Mouse (Mus musculus) hindbrain, embryonic 10.5 days (tissue): ENCODE data around the gene Kng1. TPM values are rescaled to one million over a fixed set of nuclear protein-coding genes. Genes with fewer than 3 reads are reported as not detected.

Source experiments
- DNase-seq: peaks from one replicate; pipeline ENCODE4 v3.0.0-alpha.2; 2017; ENCODE audit warnings: low spot score
- H3K27ac ChIP-seq: fragments of 300-500 bp; sonication (generic); 2 replicates; pipeline ENCODE4 v1.5.1; 2016; ENCODE audit warnings: mild to moderate bottlenecking, moderate library complexity
- H3K27me3 ChIP-seq: fragments of 300-500 bp; sonication (generic); 2 replicates; pipeline ENCODE4 v1.6.1; 2016; ENCODE audit warnings: mild to moderate bottlenecking; ENCODE audit not compliant: poor library complexity, insufficient read depth, severe bottlenecking
- H3K36me3 ChIP-seq: fragments of 300-500 bp; sonication (generic); 2 replicates; pipeline ENCODE4 v1.6.1; 2016; ENCODE audit warnings: mild to moderate bottlenecking, moderate library complexity
- H3K4me1 ChIP-seq: fragments of 300-500 bp; sonication (generic); replicated peaks from 2 replicates; pipeline ENCODE4 v1.6.1; 2016; ENCODE audit warnings: mild to moderate bottlenecking
- H3K4me3 ChIP-seq: fragments of 300-500 bp; sonication (generic); 2 replicates; pipeline ENCODE4 v1.5.1; 2016; ENCODE audit warnings: mild to moderate bottlenecking, moderate library complexity
- H3K9me3 ChIP-seq: fragments of 300-500 bp; sonication (generic); 2 replicates; pipeline ENCODE4 v1.6.1; 2016; ENCODE audit warnings: mild to moderate bottlenecking, moderate library complexity
- WGBS: fragments of 180-500 bp; shearing (Covaris S2); methylation state at CpG from one replicate; pipeline ENCODE4 v1.1.7; 2016; 5-methylcytosine and 5-hydroxymethylcytosine counted together
- polyA plus RNA-seq: library from polyadenylated mRNA; unstranded; fragments of >200 nt; fragmentation: Nextera tagmentation; extraction: Ambion mirVana; gene quantifications from 2 replicates; pipeline ENCODE4 v1.2.1, GENCODE M21; 2016

The Kng1 gene
- polyA plus RNA-seq, 1 experiment from 2014 or later = not detected

DNA sequence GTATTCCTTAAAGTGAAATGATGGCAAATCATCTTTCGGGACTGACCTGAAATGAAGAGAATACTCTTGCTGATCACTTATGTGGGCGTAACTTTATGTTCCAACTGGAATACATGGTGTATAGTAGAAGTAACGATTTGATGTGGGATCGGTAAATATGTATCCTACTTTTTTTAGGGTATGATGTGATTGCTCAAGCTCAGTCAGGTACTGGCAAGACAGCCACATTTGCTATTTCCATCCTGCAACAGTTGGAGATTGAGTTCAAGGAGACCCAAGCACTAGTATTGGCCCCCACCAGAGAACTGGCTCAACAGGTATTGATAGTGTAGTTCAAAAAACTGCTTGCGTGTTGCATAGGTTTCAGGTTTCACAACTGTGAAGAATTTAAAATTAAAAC, 51.3 kb downstream of the Kng1 start:
- Histone ChIP-seq H3K27me3 (no peaks in the 10 kb centered on the region), H3K4me3 (peak overlapping the region; percentile 98), H3K36me3 (peaks cover 56% of the 10 kb centered on the region), H3K9me3 (no peaks in the 10 kb centered on the region), H3K27ac (peak overlapping the region; percentile 99), H3K4me1 (peaks cover 21% of the 10 kb centered on the region)
- DNase-seq = no peak
- 9% methylated on average over 5 of the region's 5 CpGs for WGBS

DNA sequence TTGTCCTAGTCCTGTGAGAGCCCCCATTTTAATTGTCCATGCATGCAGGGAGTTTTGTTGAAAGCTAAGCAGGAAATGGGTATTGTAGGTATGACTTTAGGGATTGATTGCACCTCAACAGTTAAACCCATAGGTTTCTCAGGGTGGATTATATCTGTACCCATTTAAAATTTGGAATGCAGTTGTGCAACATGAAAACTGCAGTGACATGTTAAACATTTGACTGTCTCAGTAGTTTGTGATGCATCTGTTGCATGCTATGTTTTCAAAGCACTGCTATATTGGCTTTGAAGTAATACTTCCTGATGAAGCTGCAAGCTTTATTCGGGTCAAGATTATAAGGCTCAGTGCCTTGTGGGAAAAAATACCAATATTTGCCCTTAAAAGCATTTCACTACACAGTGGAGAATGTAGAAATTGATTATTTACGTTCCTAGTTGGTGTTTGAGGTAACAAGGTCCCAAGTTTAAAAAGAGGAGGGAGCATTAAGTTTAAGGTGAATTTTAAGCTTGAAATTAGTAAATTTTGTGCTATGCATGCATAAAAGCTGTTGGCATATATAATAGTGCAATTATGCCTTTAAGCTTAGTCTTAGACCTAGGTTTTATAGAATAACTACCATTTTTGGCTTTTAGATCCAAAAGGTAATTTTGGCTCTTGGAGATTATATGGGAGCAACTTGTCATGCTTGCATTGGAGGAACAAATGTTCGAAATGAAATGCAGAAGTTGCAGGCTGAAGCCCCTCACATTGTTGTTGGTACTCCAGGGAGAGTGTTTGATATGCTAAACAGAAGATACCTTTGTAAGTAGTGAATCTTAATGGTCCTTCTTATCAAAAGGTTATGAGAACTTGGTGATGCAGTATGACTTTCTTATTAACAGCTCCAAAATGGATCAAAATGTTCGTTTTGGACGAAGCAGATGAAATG, 52.0 kb downstream of the Kng1 start:
- DNase-seq = no peak
- Histone ChIP-seq H3K9me3 (no peaks in the 10 kb centered on the region), H3K36me3 (peaks cover 62% of the 10 kb centered on the region), H3K27me3 (no peaks in the 10 kb centered on the region), H3K27ac (peak overlapping the region; percentile 99), H3K4me3 (peak overlapping the region; percentile 98), H3K4me1 (peaks cover 21% of the 10 kb centered on the region)
- 67% methylated on average over 5 of the region's 5 CpGs for WGBS

DNA sequence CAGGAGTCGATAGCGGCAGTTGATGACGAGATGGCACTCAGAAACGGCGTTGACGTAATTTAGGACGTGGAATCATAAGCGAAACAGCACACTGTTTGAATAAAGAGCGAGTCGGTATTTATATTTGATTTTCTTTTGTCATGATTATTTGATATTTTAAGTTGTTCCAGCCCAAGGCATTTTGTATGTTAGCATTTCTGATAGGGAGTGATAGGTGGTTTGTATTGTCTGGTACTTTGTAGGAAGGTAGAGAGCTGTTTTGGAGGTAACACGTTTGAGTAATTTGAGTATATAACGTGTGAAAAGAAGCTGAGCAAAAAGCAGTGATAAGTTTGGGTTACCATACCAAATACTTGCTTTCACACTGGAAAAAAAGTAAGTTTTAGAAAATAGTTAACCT, 54.7 kb downstream of the Kng1 start:
- no peaks in the 10 kb centered on the region for H3K9me3 ChIP-seq
- no peak for DNase-seq
- no peak overlapping the region for H3K27ac ChIP-seq
- no peak overlapping the region for H3K4me3 ChIP-seq
- H3K4me1 ChIP-seq = peaks cover 17% of the 10 kb centered on the region
- WGBS = 87% methylated on average over 12 of the region's 12 CpGs
- no peaks in the 10 kb centered on the region for H3K27me3 ChIP-seq
- peaks cover 90% of the 10 kb centered on the region for H3K36me3 ChIP-seq

DNA sequence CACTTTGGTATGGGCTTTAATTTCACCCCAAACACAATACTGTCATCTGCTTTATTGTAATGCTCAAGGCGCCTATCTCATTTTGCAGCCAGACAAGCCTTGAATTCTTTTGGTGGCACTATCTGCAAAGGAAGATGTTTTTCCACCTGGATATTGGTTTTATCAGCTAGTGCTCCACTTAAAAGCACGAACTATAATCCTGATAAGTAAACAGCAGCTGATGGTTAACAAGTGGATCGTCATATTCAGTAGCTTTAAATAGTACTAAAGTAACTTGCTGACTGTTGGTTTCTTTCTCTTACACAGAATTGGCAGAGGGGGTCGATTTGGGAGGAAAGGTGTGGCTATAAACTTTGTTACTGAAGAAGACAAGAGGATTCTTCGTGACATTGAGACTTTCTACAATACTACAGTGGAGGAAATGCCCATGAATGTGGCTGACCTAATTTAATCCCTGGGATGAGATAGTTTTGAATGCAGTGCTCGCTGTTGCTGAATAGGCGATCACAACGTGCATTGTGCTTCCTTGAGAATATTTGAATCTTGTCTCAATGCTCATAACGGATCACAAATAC, 55.3 kb downstream of the Kng1 start:
- H3K27ac ChIP-seq = no peak overlapping the region
- H3K36me3 ChIP-seq = peaks cover 96% of the 10 kb centered on the region
- 64% methylated on average over 9 of the region's 9 CpGs for whole genome bisulfite sequencing
- DNase-seq = no peak
- no peaks in the 10 kb centered on the region for H3K9me3 ChIP-seq
- H3K4me3 ChIP-seq = no peak overlapping the region
- H3K27me3 ChIP-seq = no peaks in the 10 kb centered on the region
- H3K4me1 ChIP-seq = peaks cover 17% of the 10 kb centered on the region

DNA sequence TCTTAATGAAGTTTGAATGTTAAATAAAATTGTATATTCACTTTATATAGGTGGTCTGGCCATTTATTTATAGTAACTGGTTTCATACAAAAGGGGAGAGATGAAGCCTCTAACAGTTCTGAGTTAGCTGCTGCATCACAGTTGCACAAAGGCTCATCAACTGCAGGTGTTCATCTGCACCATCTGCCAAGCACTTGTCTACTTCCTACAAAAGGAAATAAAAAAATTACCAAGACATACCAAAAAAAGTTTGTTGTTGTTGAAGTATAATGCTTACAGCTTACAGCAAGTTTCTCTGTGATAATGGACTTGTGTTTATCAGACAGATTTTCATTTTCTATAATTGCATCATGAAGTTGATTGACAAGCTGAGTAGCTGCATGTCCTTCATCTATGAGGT, 56.2 kb downstream of the Kng1 start:
- Histone ChIP-seq H3K27ac (no peak overlapping the region), H3K9me3 (no peaks in the 10 kb centered on the region), H3K4me1 (peaks cover 16% of the 10 kb centered on the region), H3K4me3 (no peak overlapping the region), H3K27me3 (no peaks in the 10 kb centered on the region), H3K36me3 (peaks cover 95% of the 10 kb centered on the region)
- DNase-seq = no peak

DNA sequence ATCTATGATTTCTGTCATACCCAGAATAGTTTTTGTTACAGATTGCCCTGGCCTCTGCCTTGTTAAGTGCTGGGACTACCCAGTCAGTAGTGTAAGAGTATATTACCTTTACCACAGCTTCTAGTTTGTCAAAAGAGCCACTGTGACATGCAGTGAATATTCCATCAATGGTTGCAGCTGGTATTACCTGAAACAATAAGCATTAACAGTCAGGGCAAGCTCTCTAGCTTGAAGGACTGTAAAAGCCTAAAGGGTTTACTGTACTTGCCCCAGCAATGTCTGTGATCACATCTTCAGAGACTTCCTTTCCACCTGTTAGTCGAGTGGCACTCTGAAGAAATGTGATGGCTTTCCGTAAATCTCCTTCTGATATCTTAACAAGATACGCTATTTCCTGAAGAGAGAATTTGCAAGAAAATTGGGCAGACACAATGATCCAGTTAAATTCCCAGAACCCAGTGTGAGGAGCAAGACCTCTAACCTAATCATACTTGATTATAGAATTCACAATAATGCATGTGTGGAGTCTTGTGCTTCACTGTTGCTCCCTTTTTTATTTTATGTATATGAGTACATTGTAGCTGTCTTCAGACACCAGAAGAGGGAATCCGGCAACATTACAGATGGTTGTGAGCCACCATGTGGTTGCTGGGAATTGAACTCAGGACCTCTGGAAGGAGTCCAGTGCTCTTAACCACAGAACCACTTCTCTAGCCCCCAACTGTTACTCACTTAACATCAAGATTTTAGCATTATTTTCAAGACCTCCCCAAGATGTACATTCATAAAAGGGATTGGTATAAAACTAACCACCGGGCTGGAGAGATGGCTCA, 56.9 kb downstream of the Kng1 start:
- Histone ChIP-seq H3K36me3 (peaks cover 95% of the 10 kb centered on the region), H3K27me3 (no peaks in the 10 kb centered on the region), H3K4me1 (peaks cover 9% of the 10 kb centered on the region), H3K4me3 (no peak overlapping the region), H3K9me3 (no peaks in the 10 kb centered on the region), H3K27ac (no peak overlapping the region)
- no peak for DNase-seq
- 78% methylated on average over 5 of the region's 5 CpGs for WGBS

DNA sequence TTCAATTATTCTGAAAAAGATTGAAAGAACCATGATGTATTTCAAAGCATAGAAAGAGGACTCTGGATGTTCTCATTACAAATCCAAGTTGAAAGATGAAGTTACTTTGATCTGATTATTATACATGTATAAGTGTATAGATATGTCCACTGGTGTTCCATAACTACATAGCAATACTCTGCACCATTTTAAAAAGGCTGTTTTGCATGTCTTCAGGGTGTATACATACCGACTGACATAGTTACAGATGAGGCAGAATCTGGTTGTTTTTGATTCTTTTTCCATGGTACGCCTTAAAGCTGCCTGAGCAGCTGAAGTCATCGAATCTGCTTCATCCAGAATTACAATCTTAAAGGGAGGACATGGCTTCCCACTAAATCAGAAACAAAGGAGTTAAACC, 57.8 kb downstream of the Kng1 start:
- 87% methylated on average over 3 of the region's 3 CpGs for WGBS
- no peak for DNase-seq
- H3K27me3 ChIP-seq = no peaks in the 10 kb centered on the region
- no peak overlapping the region for H3K27ac ChIP-seq
- H3K4me3 ChIP-seq = no peak overlapping the region
- H3K4me1 ChIP-seq = no peaks in the 10 kb centered on the region; the same call in 1 of the 2 replicates
- no peaks in the 10 kb centered on the region for H3K9me3 ChIP-seq
- peaks cover 95% of the 10 kb centered on the region for H3K36me3 ChIP-seq

DNA sequence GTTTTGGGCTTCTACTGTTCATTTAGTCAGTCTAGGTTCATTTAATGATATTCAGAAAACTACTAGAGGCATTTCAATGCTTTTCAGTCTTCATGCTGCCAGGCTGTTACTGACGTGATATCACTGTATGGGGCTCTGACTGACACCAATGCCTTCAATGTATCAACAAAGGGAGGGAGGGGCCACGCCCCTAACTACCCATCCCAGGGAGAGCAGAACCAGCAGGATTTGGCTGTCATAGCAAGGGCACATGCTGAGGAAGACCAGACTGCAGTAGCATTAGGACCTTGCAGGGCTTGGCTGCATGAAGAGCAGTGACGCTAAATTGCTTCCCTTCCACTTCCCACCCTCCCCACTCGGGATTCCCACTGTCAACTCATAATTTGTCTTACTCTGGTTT, 59.5 kb downstream of the Kng1 start:
- Histone ChIP-seq H3K27ac (no peak overlapping the region), H3K9me3 (no peaks in the 10 kb centered on the region), H3K27me3 (no peaks in the 10 kb centered on the region), H3K36me3 (peaks cover 95% of the 10 kb centered on the region), H3K4me3 (no peak overlapping the region), H3K4me1 (no peaks in the 10 kb centered on the region)
- 71% methylated on average over 4 of the region's 4 CpGs for WGBS
- no peak for DNase-seq

DNA sequence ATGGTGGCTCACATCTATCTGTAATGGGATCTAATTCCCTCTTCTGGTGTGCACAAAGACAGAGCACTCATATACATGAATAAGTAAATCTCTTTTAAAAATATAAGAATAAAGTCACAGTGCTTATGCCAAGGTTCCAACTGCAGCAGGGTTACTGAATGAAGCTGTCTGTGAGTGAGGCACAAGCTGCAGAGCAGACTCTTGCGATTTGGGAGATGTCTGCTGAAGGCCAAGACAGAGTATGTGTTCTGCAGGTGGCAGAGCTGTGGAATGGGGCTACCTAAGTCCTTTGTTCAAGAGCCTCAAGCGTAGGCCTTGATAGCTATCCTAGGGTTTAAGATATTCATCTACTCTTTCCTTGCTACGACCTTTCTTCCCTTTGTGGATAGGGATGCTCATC, 64.8 kb downstream of the Kng1 start:
- Histone ChIP-seq H3K4me1 (peaks cover 8% of the 10 kb centered on the region), H3K27me3 (no peaks in the 10 kb centered on the region), H3K36me3 (peaks cover 74% of the 10 kb centered on the region), H3K27ac (no peak overlapping the region), H3K9me3 (no peaks in the 10 kb centered on the region), H3K4me3 (no peak overlapping the region)
- WGBS = 94% methylated on average over 3 of the region's 3 CpGs
- no peak for DNase-seq

DNA sequence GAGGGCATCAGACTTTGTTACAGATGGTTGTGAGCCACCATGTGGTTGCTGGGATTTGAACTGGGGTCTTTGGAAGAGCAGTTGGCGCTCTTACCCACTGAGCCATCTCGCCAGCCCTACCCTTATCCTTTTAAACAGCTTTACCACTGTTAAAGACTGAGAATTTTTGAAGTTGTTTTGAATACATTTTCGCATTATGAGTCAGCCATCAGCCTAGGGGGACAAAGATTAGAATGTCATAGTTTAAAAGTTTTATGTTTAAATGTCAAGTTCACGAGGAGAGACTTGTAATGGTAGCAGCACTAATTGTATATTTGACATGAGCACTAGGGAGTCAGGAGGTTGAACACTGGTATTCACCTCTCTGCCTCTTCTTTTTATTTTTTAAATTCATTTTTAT, 65.4 kb downstream of the Kng1 start:
- H3K4me1 ChIP-seq = peaks cover 8% of the 10 kb centered on the region
- peaks cover 68% of the 10 kb centered on the region for H3K36me3 ChIP-seq
- no peak overlapping the region for H3K4me3 ChIP-seq
- DNase-seq = no peak
- H3K27me3 ChIP-seq = no peaks in the 10 kb centered on the region
- 95% methylated on average over 4 of the region's 4 CpGs for WGBS
- no peaks in the 10 kb centered on the region for H3K9me3 ChIP-seq
- no peak overlapping the region for H3K27ac ChIP-seq

DNA sequence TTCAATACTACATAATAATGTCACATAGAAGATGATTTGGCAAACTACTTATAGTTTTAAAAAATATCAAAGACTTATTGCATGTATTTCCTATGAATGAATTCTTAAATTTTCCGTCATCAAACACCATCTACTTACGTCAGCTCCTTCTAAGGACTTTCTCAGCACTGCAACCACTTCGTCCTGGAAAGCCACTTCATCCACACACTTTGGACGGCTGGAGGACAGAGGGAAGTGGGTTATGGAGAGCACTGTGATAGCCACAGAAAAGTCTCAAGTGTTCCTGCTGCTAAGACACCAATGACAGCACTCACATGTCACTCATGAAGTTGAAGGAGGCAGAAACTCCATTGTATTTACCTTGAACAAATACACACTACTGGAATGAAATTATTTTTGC, 66.7 kb downstream of the Kng1 start:
- WGBS = 95% methylated on average over 4 of the region's 4 CpGs
- H3K36me3 ChIP-seq = peaks cover 56% of the 10 kb centered on the region

DNA sequence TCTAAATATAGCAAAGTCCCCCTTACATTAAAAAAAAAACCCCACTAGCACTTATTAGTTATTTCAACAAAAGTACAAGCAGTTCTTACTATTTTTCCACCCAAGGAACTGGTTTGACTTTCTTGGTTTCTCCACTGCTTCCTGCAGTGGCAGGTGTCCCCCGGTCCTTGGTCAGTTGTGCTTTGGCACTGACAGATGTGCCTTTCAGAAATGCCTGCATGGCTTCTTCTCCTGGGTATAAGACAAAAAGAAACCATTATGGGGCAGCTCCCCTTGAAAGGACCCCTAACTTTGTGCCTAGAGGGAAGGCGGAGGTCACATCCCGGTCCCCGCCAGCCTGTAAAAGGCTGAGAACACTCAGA, 69.6 kb downstream of the Kng1 start:
- H3K4me1 ChIP-seq = peaks cover 19% of the 10 kb centered on the region
- H3K27me3 ChIP-seq = no peaks in the 10 kb centered on the region
- WGBS = under 1% methylated on average over 4 of the region's 4 CpGs
- peaks cover 28% of the 10 kb centered on the region for H3K36me3 ChIP-seq
- DNase-seq = no peak
- H3K27ac ChIP-seq = peak overlapping the region; percentile 99
- peak overlapping the region; percentile 83 for H3K4me3 ChIP-seq
- no peaks in the 10 kb centered on the region for H3K9me3 ChIP-seq

More for the DNA sequence above, 66.7 kb downstream of the Kng1 start:
- Histone ChIP-seq H3K27me3 (no peaks in the 10 kb centered on the region), H3K9me3 (no peaks in the 10 kb centered on the region), H3K4me3 (no peak overlapping the region), H3K4me1 (peaks cover 19% of the 10 kb centered on the region), H3K27ac (no peak overlapping the region)
- no peak for DNase-seq
